Mouse (Mus musculus) liver, adult 10 weeks (tissue): ENCODE measurements around the gene B4galt7. TPM values are rescaled to one million over a fixed set of nuclear protein-coding genes. Genes with fewer than 3 reads are reported as not detected.

Experiments used
- polyA plus RNA-seq: library from polyadenylated mRNA; stranded (reverse); fragments of 350-450 nt; fragmentation: Illumina TruSeq; extraction: RNeasy Lipid Tissue Mini Kit (QIAGEN cat#74804); gene quantifications from one replicate; pipeline ENCODE4 v1.2.3, GENCODE M21; 2014; ENCODE audit warnings: low read depth, low replicate concordance

B4galt7 gene
- polyA plus RNA-seq = 1.5 TPM

GRCm38 (mm10) chr13:55599566-55600540, at the start of gene B4galt7:
TSS of gene B4galt7 (plus strand) at chr13:55599896.

DNA sequence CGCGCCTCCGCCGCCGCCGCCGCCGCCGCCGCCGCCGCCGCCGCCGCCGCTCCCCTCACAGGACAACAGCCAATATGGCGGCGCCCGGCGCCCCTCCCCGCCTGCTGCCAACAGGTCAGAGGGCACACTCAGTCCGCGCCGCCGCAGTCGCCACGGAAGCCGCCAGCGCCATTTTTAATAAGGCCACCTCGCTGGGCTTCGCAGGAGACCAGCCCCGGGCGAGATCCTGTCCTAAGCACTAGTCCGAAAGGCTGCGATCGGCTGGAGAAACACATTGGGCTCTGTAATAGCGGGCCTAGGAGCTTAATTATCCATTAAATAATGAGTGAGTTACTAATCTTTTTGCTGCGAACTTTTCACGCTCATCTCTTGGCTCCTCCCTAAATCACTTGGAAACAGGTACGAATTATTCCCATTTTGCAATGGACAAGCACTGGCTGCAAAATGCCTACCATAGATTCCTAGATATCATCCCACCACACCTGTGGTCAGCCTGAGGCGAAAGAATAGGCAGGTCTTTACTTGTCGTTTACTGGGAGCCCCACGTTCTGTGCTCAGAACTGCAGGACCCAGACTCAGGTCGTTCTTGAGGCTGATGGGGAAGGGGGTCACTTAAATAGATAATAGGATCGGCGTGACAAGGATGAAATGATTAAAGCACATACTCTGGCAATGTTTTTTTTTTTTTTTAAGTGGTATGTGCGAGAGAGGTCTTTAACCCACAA, 28.5 kb upstream of the B4galt7 start, which contains the start of gene Fam193b:
TSS of gene Fam193b (minus strand) at position 94 of the 725 bp plus-strand sequence.

GRCm38 (mm10) chr13:55573432-55573831, 26.3 kb upstream of the B4galt7 start, which contains the start of gene Tmed9:
TSS of gene Tmed9 (plus strand) at chr13:55573732.

DNA sequence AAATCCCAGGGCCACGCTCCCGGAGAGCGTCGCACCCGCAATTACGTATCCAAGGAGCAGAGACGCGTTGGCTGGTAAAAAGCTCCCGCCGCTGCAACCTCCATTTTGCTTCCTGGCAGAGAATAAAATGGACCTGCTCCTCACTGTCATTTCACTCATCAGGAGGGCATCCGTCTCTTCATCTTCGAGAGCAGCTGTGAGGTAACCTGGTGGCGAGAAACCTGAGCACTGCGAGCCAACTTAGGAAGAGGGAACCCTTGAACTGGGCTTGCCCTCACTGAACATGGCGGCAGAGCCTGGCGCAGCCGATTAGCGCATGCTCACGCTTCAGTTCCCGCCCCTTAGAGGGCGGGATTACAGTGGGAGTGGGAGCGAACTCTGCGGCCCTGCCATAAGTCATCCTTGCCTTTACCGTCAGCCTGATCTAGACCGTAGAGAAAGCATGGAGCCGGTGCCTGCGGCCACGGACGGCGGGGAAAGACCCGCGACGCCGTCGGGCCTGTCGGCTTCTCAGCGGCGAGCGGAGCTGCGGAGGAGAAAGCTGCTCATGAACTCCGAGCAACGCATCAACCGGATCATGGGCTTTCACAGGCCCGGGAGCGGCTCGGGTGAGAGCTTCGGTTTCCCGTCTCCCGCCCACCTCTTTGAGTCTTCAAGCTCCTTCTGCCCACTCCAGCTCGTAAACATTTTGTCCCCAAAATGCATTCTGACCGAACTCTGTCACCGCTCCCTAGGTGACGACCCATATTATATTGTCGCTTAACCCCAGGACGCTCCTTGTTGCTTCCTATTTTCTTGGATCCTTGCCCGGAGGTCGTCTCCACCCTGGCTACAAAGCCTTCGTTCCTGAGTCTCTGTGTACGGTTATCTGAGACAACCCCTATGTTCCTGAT, 23.2 kb downstream of the B4galt7 start, which contains the start of gene Caml:
TSS of gene Caml (plus strand) at position 357 of the 893 bp plus-strand sequence.

DNA sequence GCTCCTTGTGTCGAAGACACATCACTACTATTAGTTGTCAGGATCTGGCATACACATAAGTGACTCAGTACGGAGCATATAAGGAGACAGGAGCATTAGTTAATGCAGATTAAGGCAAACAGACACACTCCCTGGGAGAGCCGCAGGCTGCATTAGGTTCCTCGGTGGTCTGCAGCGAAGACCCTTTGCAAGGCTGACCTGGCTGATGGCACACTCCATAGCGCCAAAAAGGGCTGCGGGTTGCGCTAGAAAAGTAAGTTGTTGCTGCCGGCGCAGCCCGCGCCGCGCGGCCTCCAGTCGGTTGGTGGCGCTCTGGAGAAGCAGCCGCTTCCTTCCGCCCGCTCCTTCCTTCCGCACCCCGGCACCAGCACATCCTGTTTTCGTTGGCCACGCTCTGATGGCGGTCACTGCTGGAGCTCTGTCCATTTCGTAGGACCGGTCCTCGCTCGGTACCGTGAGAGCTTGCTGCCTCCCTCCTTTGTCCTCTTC, 35.0 kb downstream of the B4galt7 start, which contains the start of gene Ddx46:
TSS of gene Ddx46 (plus strand) at position 389 of the 489 bp plus-strand sequence.

Other genes starting within 250 kb of the B4galt7 start
- 38.0 TPM for gene Lman2, start 237.1 kb upstream of the B4galt7 start, polyA plus RNA-seq
- not detected for gene Rgs14, start 230.2 kb upstream of the B4galt7 start, polyA plus RNA-seq
- gene Slc34a1, start 201.7 kb upstream of the B4galt7 start, polyA plus RNA-seq = not detected
- gene Pfn3, start 184.7 kb upstream of the B4galt7 start, polyA plus RNA-seq = not detected
- 23.3 TPM for gene F12, start 173.1 kb upstream of the B4galt7 start, polyA plus RNA-seq
- 2.5 TPM for gene Grk6, start 154.8 kb upstream of the B4galt7 start, polyA plus RNA-seq
- not detected for gene Prr7, start 135.6 kb upstream of the B4galt7 start, polyA plus RNA-seq
- 0.26 TPM for gene Dbn1, start 111.8 kb upstream of the B4galt7 start, polyA plus RNA-seq
- 0.24 TPM for gene Pdlim7, start 86.2 kb upstream of the B4galt7 start, polyA plus RNA-seq
- gene Dok3, start 70.6 kb upstream of the B4galt7 start, polyA plus RNA-seq = not detected
- 2.3 TPM for gene Ddx41, start 63.2 kb upstream of the B4galt7 start, polyA plus RNA-seq
- gene Fam193b, start 28.8 kb upstream of the B4galt7 start, polyA plus RNA-seq = 5.9 TPM
- 29.5 TPM for gene Tmed9, start 26.2 kb upstream of the B4galt7 start, polyA plus RNA-seq
- 28.3 TPM for gene Caml, start 23.1 kb downstream of the B4galt7 start, polyA plus RNA-seq
- 27.6 TPM for gene Ddx46, start 35.1 kb downstream of the B4galt7 start, polyA plus RNA-seq
- gene B230219D22Rik, start 93.2 kb downstream of the B4galt7 start, polyA plus RNA-seq = 40.7 TPM
- gene Txndc15, start 114.8 kb downstream of the B4galt7 start, polyA plus RNA-seq = 137 TPM
- gene Pcbd2, start 127.5 kb downstream of the B4galt7 start, polyA plus RNA-seq = 25.3 TPM
- not detected for gene Catsper3, start 184.7 kb downstream of the B4galt7 start, polyA plus RNA-seq
- gene Pitx1, start 236.3 kb downstream of the B4galt7 start, polyA plus RNA-seq = not detected